Mouse (Mus musculus): ENCODE measurements around the gene Nrxn3.

GRCm38 (mm10) chr12:89653211-89653610 is 930.5 kb downstream of the Nrxn3 start:
- TF ChIP-seq GATA1 (IDR thresholded peaks at IDR 0.05; ENCODE audit: borderline replicate concordance, low read length) (no peak), FLI1 (IDR thresholded peaks at IDR 0.05; ENCODE audit: low read length) (no peak)
